Mouse (Mus musculus): ENCODE results near the gene Ubl3.

DNA sequence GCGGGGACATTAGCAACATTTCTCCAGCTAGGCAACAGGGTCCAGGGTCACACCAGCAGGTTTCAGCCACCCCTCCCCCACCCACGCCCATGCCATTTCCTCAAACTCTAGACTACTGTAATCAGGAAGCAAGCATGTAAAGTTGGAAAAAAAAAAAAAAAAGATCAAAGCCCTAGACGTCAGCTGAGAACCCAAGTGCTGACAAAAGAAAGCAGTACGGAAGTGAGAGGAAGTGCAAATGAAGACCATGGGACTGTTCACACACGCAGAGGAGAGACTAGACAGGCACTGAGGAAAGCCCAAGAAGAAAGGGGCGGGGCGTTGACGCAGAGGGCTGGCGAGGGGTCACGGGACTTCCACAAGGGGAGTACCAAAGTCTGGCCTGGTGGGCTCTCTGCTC is 57.4 kb downstream of the Ubl3 start:
- no peak for TF ChIP-seq POLR2A (IDR thresholded peaks at IDR 0.05; ENCODE audit: insufficient read depth, low read depth, low read length)
- TF ChIP-seq CTCF (IDR thresholded peaks at IDR 0.05): no peak
- no peak for TF ChIP-seq EP300 (IDR thresholded peaks at IDR 0.05; ENCODE audit: insufficient read depth, low read depth, low read length)

Data from heart, adult 2 months (tissue).